Mouse (Mus musculus): Measurements from ENCODE around the gene Gabbr1. TPM values are rescaled to one million over a fixed set of nuclear protein-coding genes. Genes with fewer than 3 reads are reported as not detected.
A peak's percentile ranks its signal among the peaks of the same experiment; 100 is the strongest.

Gene Gabbr1
- 5.4 and 6.2 TPM in 2 replicates for polyA plus RNA-seq (2015; fragmentation: Nextera tagmentation; extraction: Ambion mirVana)

- no peaks in the 10 kb centered on the region for H3K36me3 ChIP-seq (ENCODE audit: control insufficient read depth, insufficient read depth, low read length)
- peak within 1 kb of the TSS; percentile 83 for H3K4me3 ChIP-seq (ENCODE audit: low read length)
- peak within 1 kb of the TSS; percentile 90 for H3K9ac ChIP-seq (ENCODE audit: low read depth, low read length)
- no peaks in the 10 kb centered on the region for H3K27me3 ChIP-seq (replicated peaks; ENCODE audit: control insufficient read depth, insufficient read depth, low read length)
- peak; percentile 84 for ATAC-seq
- H3K9me3 ChIP-seq (ENCODE audit: control insufficient read depth, low read length), result no peaks in the 10 kb centered on the region
- H3K27ac ChIP-seq (ENCODE audit: low read length), result peak within 1 kb of the TSS; percentile 71
- H3K4me1 ChIP-seq (ENCODE audit: control insufficient read depth, insufficient read depth, low read length), result peaks cover 19% of the 10 kb centered on the region
- peak within 1 kb of the TSS; percentile 95 for H3K4me2 ChIP-seq (ENCODE audit: low read depth, low read length)
- WGBS, result under 1% methylated on average over 47 of the region's 55 CpGs
Measured at GRCm38 (mm10) chr17:37045611-37046311, at the start of gene Gabbr1. Gene Gabbr1 (plus strand): TSS chr17:37045966.

GRCm38 (mm10) chr17:36997033-36997735 is 48.6 kb upstream of the Gabbr1 start:
- Histone ChIP-seq H3K4me3 (ENCODE audit: low read length) (no peak overlapping the region), H3K36me3 (ENCODE audit: control insufficient read depth, insufficient read depth, low read length) (no peaks in the 10 kb centered on the region), H3K4me2 (ENCODE audit: low read depth, low read length) (no peak overlapping the region), H3K27ac (ENCODE audit: low read length) (no peak overlapping the region), H3K27me3 (replicated peaks; ENCODE audit: control insufficient read depth, insufficient read depth, low read length) (no peaks in the 10 kb centered on the region), H3K9ac (ENCODE audit: low read depth, low read length) (no peak overlapping the region), H3K4me1 (ENCODE audit: control insufficient read depth, insufficient read depth, low read length) (no peaks in the 10 kb centered on the region), H3K9me3 (ENCODE audit: control insufficient read depth, low read length) (no peaks in the 10 kb centered on the region)
- WGBS, result 27% methylated on average over 7 of the region's 7 CpGs
- peak; percentile 66; the same call in 1 of the 2 replicates for ATAC-seq

- Histone ChIP-seq H3K9ac (ENCODE audit: low read depth, low read length) (no peak overlapping the region), H3K4me2 (ENCODE audit: low read depth, low read length) (no peak overlapping the region), H3K9me3 (ENCODE audit: control insufficient read depth, low read length) (no peaks in the 10 kb centered on the region), H3K27me3 (replicated peaks; ENCODE audit: control insufficient read depth, insufficient read depth, low read length) (no peaks in the 10 kb centered on the region), H3K4me3 (ENCODE audit: low read length) (no peak overlapping the region), H3K27ac (ENCODE audit: low read length) (no peak overlapping the region), H3K36me3 (ENCODE audit: control insufficient read depth, insufficient read depth, low read length) (no peaks in the 10 kb centered on the region), H3K4me1 (ENCODE audit: control insufficient read depth, insufficient read depth, low read length) (no peaks in the 10 kb centered on the region)
- no peak for ATAC-seq
- 78% methylated on average over 2 of the region's 2 CpGs for WGBS
Measured at GRCm38 (mm10) chr17:36998477-36998876, 47.3 kb upstream of the Gabbr1 start.

GRCm38 (mm10) chr17:37000863-37001262 is 44.9 kb upstream of the Gabbr1 start, which contains the start of gene Zfp57:
Gene Zfp57 (plus strand): TSS chr17:37001163.
- Histone ChIP-seq H3K27ac (ENCODE audit: low read length) (no peak within 1 kb of the TSS), H3K36me3 (ENCODE audit: control insufficient read depth, insufficient read depth, low read length) (no peaks in the 10 kb centered on the region), H3K4me1 (ENCODE audit: control insufficient read depth, insufficient read depth, low read length) (no peaks in the 10 kb centered on the region), H3K4me3 (ENCODE audit: low read length) (no peak within 1 kb of the TSS), H3K27me3 (replicated peaks; ENCODE audit: control insufficient read depth, insufficient read depth, low read length) (no peaks in the 10 kb centered on the region), H3K9me3 (ENCODE audit: control insufficient read depth, low read length) (no peaks in the 10 kb centered on the region), H3K9ac (ENCODE audit: low read depth, low read length) (no peak within 1 kb of the TSS), H3K4me2 (ENCODE audit: low read depth, low read length) (0 out of 2 replicates have a peak within 1 kb of the TSS, but pooled peaks have one; percentile 94)
- 88% methylated on average over 7 of the region's 7 CpGs for WGBS
- no peak for ATAC-seq

GRCm38 (mm10) chr17:37002364-37003330 is 43.1 kb upstream of the Gabbr1 start:
- peak overlapping the region; percentile 94 for H3K4me2 ChIP-seq (ENCODE audit: low read depth, low read length)
- H3K9me3 ChIP-seq (ENCODE audit: control insufficient read depth, low read length), result no peaks in the 10 kb centered on the region
- H3K27ac ChIP-seq (ENCODE audit: low read length), result peak overlapping the region; percentile 87
- 2% methylated on average over 49 of the region's 49 CpGs for WGBS
- H3K27me3 ChIP-seq (replicated peaks; ENCODE audit: control insufficient read depth, insufficient read depth, low read length), result no peaks in the 10 kb centered on the region
- no peaks in the 10 kb centered on the region for H3K36me3 ChIP-seq (ENCODE audit: control insufficient read depth, insufficient read depth, low read length)
- H3K9ac ChIP-seq (ENCODE audit: low read depth, low read length), result peak overlapping the region; percentile 94
- H3K4me3 ChIP-seq (ENCODE audit: low read length), result peak overlapping the region; percentile 75
- no peaks in the 10 kb centered on the region for H3K4me1 ChIP-seq (ENCODE audit: control insufficient read depth, insufficient read depth, low read length)
- ATAC-seq, result peak; percentile 89

GRCm38 (mm10) chr17:37003366-37003765 is 42.4 kb upstream of the Gabbr1 start:
- Histone ChIP-seq H3K4me3 (ENCODE audit: low read length) (peak overlapping the region; percentile 75), H3K9me3 (ENCODE audit: control insufficient read depth, low read length) (no peaks in the 10 kb centered on the region), H3K4me1 (ENCODE audit: control insufficient read depth, insufficient read depth, low read length) (no peaks in the 10 kb centered on the region), H3K4me2 (ENCODE audit: low read depth, low read length) (peak overlapping the region; percentile 94), H3K27ac (ENCODE audit: low read length) (peak overlapping the region; percentile 87; the same call in 1 of the 2 replicates), H3K27me3 (replicated peaks; ENCODE audit: control insufficient read depth, insufficient read depth, low read length) (no peaks in the 10 kb centered on the region), H3K36me3 (ENCODE audit: control insufficient read depth, insufficient read depth, low read length) (no peaks in the 10 kb centered on the region), H3K9ac (ENCODE audit: low read depth, low read length) (peak overlapping the region; percentile 94)
- ATAC-seq, result peak; percentile 2; the same call in 1 of the 2 replicates
- 27% methylated on average over 4 of the region's 4 CpGs for WGBS

- H3K36me3 ChIP-seq (ENCODE audit: control insufficient read depth, insufficient read depth, low read length), result no peaks in the 10 kb centered on the region
- 89% methylated on average over 6 of the region's 6 CpGs for WGBS
- H3K9me3 ChIP-seq (ENCODE audit: control insufficient read depth, low read length), result no peaks in the 10 kb centered on the region
- no peaks in the 10 kb centered on the region for H3K27me3 ChIP-seq (replicated peaks; ENCODE audit: control insufficient read depth, insufficient read depth, low read length)
- no peak overlapping the region for H3K27ac ChIP-seq (ENCODE audit: low read length)
- H3K4me1 ChIP-seq (ENCODE audit: control insufficient read depth, insufficient read depth, low read length), result no peaks in the 10 kb centered on the region
- H3K4me2 ChIP-seq (ENCODE audit: low read depth, low read length), result no peak overlapping the region
- no peak overlapping the region for H3K4me3 ChIP-seq (ENCODE audit: low read length)
- no peak for ATAC-seq
- H3K9ac ChIP-seq (ENCODE audit: low read depth, low read length), result no peak overlapping the region
Measured at GRCm38 (mm10) chr17:37008161-37008560, 37.6 kb upstream of the Gabbr1 start.

- Histone ChIP-seq H3K9ac (ENCODE audit: low read depth, low read length) (no peak overlapping the region), H3K27me3 (replicated peaks; ENCODE audit: control insufficient read depth, insufficient read depth, low read length) (no peaks in the 10 kb centered on the region), H3K9me3 (ENCODE audit: control insufficient read depth, low read length) (no peaks in the 10 kb centered on the region), H3K4me3 (ENCODE audit: low read length) (no peak overlapping the region), H3K27ac (ENCODE audit: low read length) (no peak overlapping the region), H3K4me1 (ENCODE audit: control insufficient read depth, insufficient read depth, low read length) (no peaks in the 10 kb centered on the region), H3K36me3 (ENCODE audit: control insufficient read depth, insufficient read depth, low read length) (no peaks in the 10 kb centered on the region), H3K4me2 (ENCODE audit: low read depth, low read length) (no peak overlapping the region)
- no peak for ATAC-seq
- WGBS, result 93% methylated on average over 17 of the region's 17 CpGs
Measured at GRCm38 (mm10) chr17:37009460-37010042, 36.2 kb upstream of the Gabbr1 start.
